Mouse (Mus musculus): ENCODE measurements around the gene Asb10. TPM values are rescaled to one million over a fixed set of nuclear protein-coding genes. Genes with fewer than 3 reads are reported as not detected.
"Not testable (repeated sequence)": the region's sequence is repeated elsewhere in the genome, so short reads cannot be mapped to it uniquely, and the experiment has no call there.

Asb10 gene
- polyA plus RNA-seq, 1 experiment from 2014 or later: 0.40 TPM

GRCm38 (mm10) chr5:24555335-24555734 lies 14.6 kb upstream of the Asb10 start:
- not testable (repeated sequence) for ATAC-seq

GRCm38 (mm10) chr5:24553621-24554244 lies 13.0 kb upstream of the Asb10 start:
- H3K4me3 ChIP-seq (replicated peaks): no peak overlapping the region
- H3K27ac ChIP-seq: no peak overlapping the region
- no peak for ATAC-seq
- WGBS: 68% methylated on average over 5 of the region's 5 CpGs
- no peaks in the 10 kb centered on the region for H3K9me3 ChIP-seq
- H3K4me2 ChIP-seq (replicated peaks): no peak overlapping the region
- no peak overlapping the region for H3K9ac ChIP-seq
- 0 out of 2 replicates have a peak, but pooled peaks cover 4% of the 10 kb centered on the region for H3K27me3 ChIP-seq (replicated peaks)
- H3K36me3 ChIP-seq: no peaks in the 10 kb centered on the region
- H3K4me1 ChIP-seq (replicated peaks): peaks cover 9% of the 10 kb centered on the region

More at GRCm38 (mm10) chr5:24555335-24555734, 14.6 kb upstream of the Asb10 start:
- not testable (repeated sequence) for H3K27me3 ChIP-seq (replicated peaks); H3K36me3 ChIP-seq; H3K4me3 ChIP-seq (replicated peaks); H3K4me1 ChIP-seq (replicated peaks); H3K27ac ChIP-seq; H3K9me3 ChIP-seq; H3K4me2 ChIP-seq (replicated peaks); H3K9ac ChIP-seq
- 91% methylated on average over 7 of the region's 7 CpGs for WGBS

- H3K4me3 ChIP-seq (replicated peaks): no peak overlapping the region
- peak overlapping the region; percentile 52 for H3K4me2 ChIP-seq (replicated peaks)
- H3K9me3 ChIP-seq: no peaks in the 10 kb centered on the region
- no peaks in the 10 kb centered on the region for H3K36me3 ChIP-seq
- H3K9ac ChIP-seq: no peak overlapping the region
- peaks cover 9% of the 10 kb centered on the region for H3K4me1 ChIP-seq (replicated peaks)
- H3K27me3 ChIP-seq (replicated peaks): 0 out of 2 replicates have a peak, but pooled peaks cover 4% of the 10 kb centered on the region
- H3K27ac ChIP-seq: no peak overlapping the region
- 52% methylated on average over 2 of the region's 2 CpGs for WGBS
- ATAC-seq: no peak
Measured at GRCm38 (mm10) chr5:24551317-24551688, 10.5 kb upstream of the Asb10 start.

GRCm38 (mm10) chr5:24550598-24551316 lies 10.0 kb upstream of the Asb10 start:
- Histone ChIP-seq H3K27ac (no peak overlapping the region), H3K4me3 (replicated peaks) (no peak overlapping the region)
- WGBS: 23% methylated on average over 26 of the region's 26 CpGs

GRCm38 (mm10) chr5:24542643-24543042 lies 1.9 kb upstream of the Asb10 start:
- H3K9ac ChIP-seq: no peak overlapping the region
- WGBS: 84% methylated on average over 7 of the region's 7 CpGs
- H3K4me3 ChIP-seq (replicated peaks): no peak overlapping the region
- no peak for ATAC-seq
- H3K36me3 ChIP-seq: no peaks in the 10 kb centered on the region
- peaks cover 14% of the 10 kb centered on the region for H3K4me1 ChIP-seq (replicated peaks)
- no peaks in the 10 kb centered on the region for H3K9me3 ChIP-seq
- H3K27me3 ChIP-seq (replicated peaks): peaks cover 2% of the 10 kb centered on the region
- H3K27ac ChIP-seq: no peak overlapping the region
- no peak overlapping the region for H3K4me2 ChIP-seq (replicated peaks)

More at GRCm38 (mm10) chr5:24550598-24551316, 10.0 kb upstream of the Asb10 start:
- H3K36me3 ChIP-seq: no peaks in the 10 kb centered on the region
- no peaks in the 10 kb centered on the region for H3K9me3 ChIP-seq
- H3K4me2 ChIP-seq (replicated peaks): peak overlapping the region; percentile 52
- H3K4me1 ChIP-seq (replicated peaks): peaks cover 9% of the 10 kb centered on the region
- H3K9ac ChIP-seq: no peak overlapping the region
- ATAC-seq: peak; percentile 51
- 0 out of 2 replicates have a peak, but pooled peaks cover 4% of the 10 kb centered on the region for H3K27me3 ChIP-seq (replicated peaks)

GRCm38 (mm10) chr5:24541144-24541569 lies 379 bp upstream of the Asb10 start:
- WGBS: 16% methylated on average over 6 of the region's 6 CpGs
- no peak; the same call in 1 of the 2 replicates for ATAC-seq
- Histone ChIP-seq H3K4me2 (replicated peaks) (peak overlapping the region; percentile 53), H3K27ac (no peak overlapping the region), H3K27me3 (replicated peaks) (peaks cover 2% of the 10 kb centered on the region), H3K9ac (no peak overlapping the region), H3K4me1 (replicated peaks) (peaks cover 14% of the 10 kb centered on the region), H3K9me3 (no peaks in the 10 kb centered on the region), H3K4me3 (replicated peaks) (0 out of 2 replicates have a peak overlapping the region, but pooled peaks have one; percentile 12), H3K36me3 (no peaks in the 10 kb centered on the region)

- Histone ChIP-seq H3K4me2 (replicated peaks) (no peak overlapping the region), H3K27me3 (replicated peaks) (peaks cover 2% of the 10 kb centered on the region), H3K36me3 (no peaks in the 10 kb centered on the region), H3K4me3 (replicated peaks) (no peak overlapping the region), H3K9ac (no peak overlapping the region), H3K27ac (no peak overlapping the region), H3K9me3 (no peaks in the 10 kb centered on the region), H3K4me1 (replicated peaks) (peaks cover 14% of the 10 kb centered on the region)
- 85% methylated on average over 22 of the region's 22 CpGs for WGBS
- ATAC-seq: no peak
Measured at GRCm38 (mm10) chr5:24539571-24540296, 1.0 kb downstream of the Asb10 start.

GRCm38 (mm10) chr5:24537618-24538017 lies 3.2 kb downstream of the Asb10 start:
- no peak overlapping the region for H3K9ac ChIP-seq
- H3K4me1 ChIP-seq (replicated peaks): peaks cover 14% of the 10 kb centered on the region
- WGBS: 69% methylated on average over 16 of the region's 16 CpGs
- ATAC-seq: no peak
- no peaks in the 10 kb centered on the region for H3K9me3 ChIP-seq
- peaks cover 6% of the 10 kb centered on the region for H3K27me3 ChIP-seq (replicated peaks)
- no peak overlapping the region for H3K4me2 ChIP-seq (replicated peaks)
- H3K36me3 ChIP-seq: no peaks in the 10 kb centered on the region
- H3K4me3 ChIP-seq (replicated peaks): no peak overlapping the region
- no peak overlapping the region for H3K27ac ChIP-seq

- H3K4me1 ChIP-seq (replicated peaks): peaks cover 13% of the 10 kb centered on the region
- H3K9me3 ChIP-seq: no peaks in the 10 kb centered on the region
- no peak overlapping the region for H3K27ac ChIP-seq
- no peak overlapping the region for H3K4me3 ChIP-seq (replicated peaks)
- peaks cover 8% of the 10 kb centered on the region for H3K27me3 ChIP-seq (replicated peaks)
- H3K36me3 ChIP-seq: no peaks in the 10 kb centered on the region
- WGBS: 82% methylated on average over 5 of the region's 5 CpGs
- no peak overlapping the region for H3K4me2 ChIP-seq (replicated peaks)
- no peak overlapping the region for H3K9ac ChIP-seq
- no peak for ATAC-seq
Measured at GRCm38 (mm10) chr5:24536511-24536910, 4.3 kb downstream of the Asb10 start.

- peaks cover 13% of the 10 kb centered on the region for H3K27me3 ChIP-seq (replicated peaks)
- H3K4me3 ChIP-seq (replicated peaks): no peak overlapping the region
- H3K4me2 ChIP-seq (replicated peaks): no peak overlapping the region
- 83% methylated on average over 3 of the region's 3 CpGs for WGBS
- ATAC-seq: no peak
- H3K36me3 ChIP-seq: no peaks in the 10 kb centered on the region
- H3K4me1 ChIP-seq (replicated peaks): peaks cover 5% of the 10 kb centered on the region
- no peaks in the 10 kb centered on the region for H3K9me3 ChIP-seq
- H3K27ac ChIP-seq: no peak overlapping the region
- H3K9ac ChIP-seq: no peak overlapping the region
Measured at GRCm38 (mm10) chr5:24535731-24536130, 5.0 kb downstream of the Asb10 start.

GRCm38 (mm10) chr5:24534292-24534691 lies 6.5 kb downstream of the Asb10 start:
- H3K9ac ChIP-seq: no peak overlapping the region
- H3K4me3 ChIP-seq (replicated peaks): no peak overlapping the region
- H3K4me1 ChIP-seq (replicated peaks): no peaks in the 10 kb centered on the region
- WGBS: 51% methylated on average over 5 of the region's 5 CpGs
- peaks cover 25% of the 10 kb centered on the region for H3K27me3 ChIP-seq (replicated peaks)
- H3K4me2 ChIP-seq (replicated peaks): no peak overlapping the region
- no peaks in the 10 kb centered on the region for H3K36me3 ChIP-seq
- H3K9me3 ChIP-seq: no peaks in the 10 kb centered on the region
- H3K27ac ChIP-seq: no peak overlapping the region
- no peak for ATAC-seq

- no peak for ATAC-seq
- WGBS: 54% methylated on average over 11 of the region's 11 CpGs
- H3K27me3 ChIP-seq (replicated peaks): peaks cover 34% of the 10 kb centered on the region
- no peak overlapping the region for H3K9ac ChIP-seq
- H3K4me3 ChIP-seq (replicated peaks): no peak overlapping the region
- no peaks in the 10 kb centered on the region for H3K36me3 ChIP-seq
- no peak overlapping the region for H3K4me2 ChIP-seq (replicated peaks)
- no peaks in the 10 kb centered on the region for H3K9me3 ChIP-seq
- no peaks in the 10 kb centered on the region for H3K4me1 ChIP-seq (replicated peaks)
- no peak overlapping the region for H3K27ac ChIP-seq
Measured at GRCm38 (mm10) chr5:24533391-24533790, 7.4 kb downstream of the Asb10 start.
